ENCODE assay signal across 14 mouse cellular contexts in the genomic region with DNA sequence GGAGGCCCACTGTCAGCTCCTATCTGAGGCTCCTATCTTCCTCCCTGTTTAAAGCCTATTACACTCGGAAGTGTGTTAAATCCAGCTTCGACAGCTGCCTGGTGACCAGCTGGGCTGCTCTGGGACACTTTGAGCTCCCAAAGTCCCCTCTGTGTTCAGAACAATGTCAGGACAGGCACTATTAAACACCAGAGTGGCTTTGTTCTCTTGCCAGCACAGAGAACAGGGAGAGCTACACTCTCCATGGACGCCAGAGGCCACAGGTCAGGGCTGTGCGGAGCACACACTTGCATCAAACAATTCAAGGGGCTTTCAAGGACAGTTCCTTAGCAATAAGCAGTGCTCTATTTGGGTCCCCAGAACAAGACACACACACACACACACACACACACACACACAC. TPM values are rescaled to one million over a fixed set of nuclear protein-coding genes. Genes with fewer than 3 reads are reported as not detected.
DNase-seq lines count a peak whose midpoint lies in the region; ATAC-seq and TF ChIP-seq lines count a peak whose summit lies in the region.
"Had no signal": no experiment of that assay in that cellular context is flagged by ENCODE, and none has a peak within 500 bp of the region (broad histone marks: within the 10 kb centered on the region; RNA-seq: fewer than 3 reads in every experiment).

No protein-coding gene starts in this region.

- no peak overlapping the region for H3K4me3 ChIP-seq in heart, embryonic 12.5 days
- H3K4me3 ChIP-seq in midbrain, postnatal 0 days (ENCODE audit: low read depth, low read length): no peak overlapping the region
- H3K4me3 ChIP-seq in liver, postnatal 0 days (ENCODE audit: low read depth, low read length): no peak overlapping the region
- H3K4me3 ChIP-seq: forebrain, embryonic 12.5 days; liver, embryonic 12.5 days; neural tube, embryonic 12.5 days had no signal

- no peak for TF ChIP-seq EP300 in liver, postnatal 0 days (IDR thresholded peaks at IDR 0.05; ENCODE audit: low read depth)

- H3K27me3 ChIP-seq in heart, embryonic 12.5 days (replicated peaks): no peaks in the 10 kb centered on the region
- no peaks in the 10 kb centered on the region for H3K27me3 ChIP-seq in midbrain, postnatal 0 days (ENCODE audit: insufficient read depth, low read length)
- no peaks in the 10 kb centered on the region for H3K27me3 ChIP-seq in liver, postnatal 0 days (ENCODE audit: insufficient read depth, low read length)
- H3K27me3 ChIP-seq: CH12.LX; forebrain, embryonic 12.5 days; liver, embryonic 12.5 days; neural tube, embryonic 12.5 days had no signal

- no peak overlapping the region for H3K4me2 ChIP-seq in heart, embryonic 12.5 days
- H3K4me2 ChIP-seq in midbrain, postnatal 0 days (ENCODE audit: low read depth, low read length, poor library complexity, severe bottlenecking): no peak overlapping the region
- H3K4me2 ChIP-seq in liver, postnatal 0 days (ENCODE audit: low read depth, low read length): no peak overlapping the region
- H3K4me2 ChIP-seq: forebrain, embryonic 12.5 days; liver, embryonic 12.5 days; neural tube, embryonic 12.5 days had no signal

- no peak overlapping the region for H3K27ac ChIP-seq in heart, embryonic 12.5 days (ENCODE audit: poor library complexity, severe bottlenecking)
- no peak overlapping the region for H3K27ac ChIP-seq in midbrain, postnatal 0 days (ENCODE audit: low read depth, low read length)
- no peak overlapping the region for H3K27ac ChIP-seq in liver, postnatal 0 days (ENCODE audit: low read depth)
- H3K27ac ChIP-seq: forebrain, embryonic 12.5 days; liver, embryonic 12.5 days; neural tube, embryonic 12.5 days had no signal

- TF ChIP-seq CTCF in brain, embryonic 14.5 days (IDR thresholded peaks at IDR 0.05; ENCODE audit: borderline replicate concordance, extremely low read depth, insufficient read depth, insufficient read length): no peak
- no peak for TF ChIP-seq CTCF in midbrain, postnatal 0 days (IDR thresholded peaks at IDR 0.05)
- no peak for TF ChIP-seq CTCF in liver, postnatal 0 days (IDR thresholded peaks at IDR 0.05; ENCODE audit: low read depth)

- H3K4me1 ChIP-seq in heart, embryonic 12.5 days (replicated peaks): peaks cover 11% of the 10 kb centered on the region
- H3K4me1 ChIP-seq in midbrain, postnatal 0 days (ENCODE audit: insufficient read depth, low read length): peaks cover 2% of the 10 kb centered on the region; the same call in 1 of the 2 replicates
- peaks cover 11% of the 10 kb centered on the region for H3K4me1 ChIP-seq in liver, postnatal 0 days (ENCODE audit: insufficient read depth)

- 53% methylated on average over 4 of the region's 4 CpGs for WGBS in heart, embryonic 12.5 days
- WGBS in midbrain, postnatal 0 days: 14% methylated on average over 4 of the region's 4 CpGs
- WGBS in liver, postnatal 0 days (ENCODE audit: insufficient replicate concordance): 70% methylated on average over 4 of the region's 4 CpGs

- no peak for TF ChIP-seq POLR2A in brain, embryonic 14.5 days (IDR thresholded peaks at IDR 0.05; ENCODE audit: borderline replicate concordance, extremely low read depth, insufficient read depth, insufficient read length, poor library complexity, severe bottlenecking)

- no peak for ATAC-seq in heart, embryonic 12.5 days (ENCODE audit: insufficient number of reproducible peaks, low FRiP score)
- 0 out of 2 replicates have a peak, but pooled peaks have one; percentile 14 for ATAC-seq in midbrain, postnatal 0 days (ENCODE audit: low FRiP score)
- ATAC-seq in liver, postnatal 0 days: no peak
- ATAC-seq: liver, embryonic 12.5 days had no signal

- H3K36me3 ChIP-seq in heart, embryonic 12.5 days: peaks cover 19% of the 10 kb centered on the region
- H3K36me3 ChIP-seq in midbrain, postnatal 0 days (ENCODE audit: insufficient read depth, low read length): peaks cover 29% of the 10 kb centered on the region
- H3K36me3 ChIP-seq in liver, postnatal 0 days (replicated peaks; ENCODE audit: insufficient read depth, low read length): peaks cover 17% of the 10 kb centered on the region

- DNase-seq in heart, adult 9 months (ENCODE audit: low spot score in 2 of 2): no peak
- peak; percentile 57 for DNase-seq in adrenal gland, postnatal 14 days
- peak; percentile 34 for DNase-seq in brain, embryonic 14.5 days (ENCODE audit: low read depth)
- peak; percentile 39 for DNase-seq in midbrain, postnatal 0 days (ENCODE audit: low spot score)
- no peak for DNase-seq in layer of hippocampus, postnatal 25 days (ENCODE audit: extremely low spot score in 1 of 2, low spot score in 1 of 2)
- no peak for DNase-seq in liver, postnatal 0 days
- DNase-seq: gastrocnemius, postnatal 10 days; kidney, postnatal 14 days; lung, postnatal 36 days had no signal

- no peaks in the 10 kb centered on the region for H3K9me3 ChIP-seq in heart, embryonic 12.5 days (replicated peaks)
- no peaks in the 10 kb centered on the region for H3K9me3 ChIP-seq in midbrain, postnatal 0 days (ENCODE audit: low read length)
- H3K9me3 ChIP-seq in liver, postnatal 0 days (ENCODE audit: low read length): no peaks in the 10 kb centered on the region
- H3K9me3 ChIP-seq: forebrain, embryonic 12.5 days; liver, embryonic 12.5 days; neural tube, embryonic 12.5 days had no signal

- peak overlapping the region; percentile 15; the same call in 1 of the 2 replicates for H3K9ac ChIP-seq in heart, embryonic 12.5 days
- no peak overlapping the region for H3K9ac ChIP-seq in midbrain, postnatal 0 days (replicated peaks; ENCODE audit: low read length, poor library complexity, severe bottlenecking)
- H3K9ac ChIP-seq in liver, postnatal 0 days (replicated peaks): no peak overlapping the region
- H3K9ac ChIP-seq: forebrain, embryonic 12.5 days; liver, embryonic 12.5 days; neural tube, embryonic 12.5 days had no signal

RNA-seq across cellular contexts. Expression of gene Pdxk, which starts 12.1 kb away (rescaled TPM):
- polyA plus RNA-seq in heart, embryonic 12.5 days (2016; fragmentation: Nextera tagmentation; extraction: Ambion mirVana): 5.4 and 5.5 TPM in 2 replicates
- total RNA-seq in adrenal gland, postnatal 14 days (2021): 21.5 and 26.2 TPM in 2 replicates
- 13.8 and 26.2 TPM in 2 replicates for polyA plus RNA-seq in brain, embryonic 14.5 days (2012; rRNA removed)
- total RNA-seq in midbrain, postnatal 0 days (2014; rRNA removed): 73.9 and 74.7 TPM in 2 replicates
- polyA plus RNA-seq in midbrain, postnatal 0 days (2015; fragmentation: Nextera tagmentation; extraction: Ambion mirVana): 52.6 and 59.3 TPM in 2 replicates
- 10 to 100 TPM; 88.2 to 97.2 TPM for total RNA-seq in layer of hippocampus, postnatal 25 days (2021)
- 10.1 and 11.0 TPM in 2 replicates for polyA plus RNA-seq in liver, postnatal 0 days (2015; fragmentation: Nextera tagmentation; extraction: Ambion mirVana)

RNA-seq across cellular contexts. Expression of gene Cstb, which starts 27.2 kb away (rescaled TPM):
- 119 and 123 TPM in 2 replicates for polyA plus RNA-seq in heart, embryonic 12.5 days (2016; fragmentation: Nextera tagmentation; extraction: Ambion mirVana)
- 176 and 179 TPM in 2 replicates for total RNA-seq in adrenal gland, postnatal 14 days (2021)
- polyA plus RNA-seq in brain, embryonic 14.5 days (2012; rRNA removed): 53.5 and 72.9 TPM in 2 replicates
- total RNA-seq in midbrain, postnatal 0 days (2014; rRNA removed): 89.2 and 104 TPM in 2 replicates
- 126 and 131 TPM in 2 replicates for polyA plus RNA-seq in midbrain, postnatal 0 days (2015; fragmentation: Nextera tagmentation; extraction: Ambion mirVana)
- total RNA-seq in layer of hippocampus, postnatal 25 days (2021): 10 to 100 TPM; 38.7 to 40.7 TPM
- 177 and 187 TPM in 2 replicates for polyA plus RNA-seq in liver, postnatal 0 days (2015; fragmentation: Nextera tagmentation; extraction: Ambion mirVana)

RNA-seq across cellular contexts. Expression of gene Rrp1, which starts 39.8 kb away (rescaled TPM):
- polyA plus RNA-seq in heart, embryonic 12.5 days (2016; fragmentation: Nextera tagmentation; extraction: Ambion mirVana): 232 and 254 TPM in 2 replicates
- 199 and 221 TPM in 2 replicates for total RNA-seq in adrenal gland, postnatal 14 days (2021)
- polyA plus RNA-seq in brain, embryonic 14.5 days (2012; rRNA removed): 211 and 385 TPM in 2 replicates
- 219 and 237 TPM in 2 replicates for total RNA-seq in midbrain, postnatal 0 days (2014; rRNA removed)
- 439 and 462 TPM in 2 replicates for polyA plus RNA-seq in midbrain, postnatal 0 days (2015; fragmentation: Nextera tagmentation; extraction: Ambion mirVana)
- 100 to 1,000 TPM; 332 to 335 TPM for total RNA-seq in layer of hippocampus, postnatal 25 days (2021)
- polyA plus RNA-seq in liver, postnatal 0 days (2015; fragmentation: Nextera tagmentation; extraction: Ambion mirVana): 93.5 and 95.5 TPM in 2 replicates

Comparison
In these comparisons a context has a peak if more than half of its experiments do, and no peak if none do; other contexts are left out.
1. DNase-seq: peak in adrenal gland, postnatal 14 days (single experiment), brain, embryonic 14.5 days (single experiment) and midbrain, postnatal 0 days (single experiment); none in heart, adult 9 months (0 of 2), layer of hippocampus, postnatal 25 days (0 of 2) and liver, postnatal 0 days (single experiment).